Mouse (Mus musculus) forebrain, postnatal 0 days (tissue): ENCODE data around the gene Ccdc87. TPM values are rescaled to one million over a fixed set of nuclear protein-coding genes. Genes with fewer than 3 reads are reported as not detected.
A peak's percentile ranks its signal among the peaks of the same experiment; 100 is the strongest.

Experiments used
- ATAC-seq: fragments of 200-750 bp; cut with Nextera tagmentation; 2 replicates; pipeline ENCODE4 v1.8.0; 2017; ENCODE audit warnings: mild to moderate bottlenecking, moderate library complexity
- DNase-seq: peaks from one replicate; pipeline ENCODE4 v3.0.0-alpha.2; 2015
- H3K27ac ChIP-seq: fragments of 300-500 bp; sonication (generic); 2 replicates; pipeline ENCODE4 v1.5.1; 2014; ENCODE audit warnings: low read depth, mild to moderate bottlenecking, antibody characterized with exemption, low read length, moderate library complexity, mixed read lengths
- H3K27me3 ChIP-seq: fragments of 300-500 bp; sonication (generic); 2 replicates; pipeline ENCODE4 v1.6.1; 2014; ENCODE audit warnings: mild to moderate bottlenecking, low read length, mixed read lengths; ENCODE audit not compliant: insufficient read depth
- H3K36me3 ChIP-seq: fragments of 300-500 bp; sonication (generic); 2 replicates; pipeline ENCODE4 v1.6.1; 2014; ENCODE audit warnings: mild to moderate bottlenecking, moderate library complexity; ENCODE audit not compliant: insufficient read depth
- H3K4me1 ChIP-seq: fragments of 300-500 bp; sonication (generic); 2 replicates; pipeline ENCODE4 v1.6.1; 2014; ENCODE audit warnings: antibody characterized with exemption; ENCODE audit not compliant: insufficient read depth
- H3K4me2 ChIP-seq: fragments of 300-500 bp; sonication (generic); 2 replicates; pipeline ENCODE4 v1.6.1; 2014; ENCODE audit warnings: low read depth, mild to moderate bottlenecking, moderate library complexity
- H3K4me3 ChIP-seq: fragments of 300-500 bp; sonication (generic); 2 replicates; pipeline ENCODE4 v1.5.1; 2014; ENCODE audit warnings: low read depth, low read length, mixed read lengths
- H3K9ac ChIP-seq: fragments of 300-500 bp; sonication (generic); 2 replicates; pipeline ENCODE4 v1.6.1; 2014; ENCODE audit warnings: mild to moderate bottlenecking
- H3K9me3 ChIP-seq: fragments of 300-500 bp; sonication (generic); 2 replicates; pipeline ENCODE4 v1.6.1; 2016; ENCODE audit warnings: low read length
- CTCF ChIP-seq: sonication (generic); IDR thresholded peaks from 2 replicates; pipeline ENCODE4 v1.5.1; 2016; ENCODE audit warnings: antibody characterized with exemption, control low read depth, low read depth
- WGBS: fragments of 180-500 bp; shearing (Covaris S2); extraction: QIAGEN DNeasy Blood & Tissue Kit; methylation state at CpG from one replicate; pipeline ENCODE4 v1.1.7; 2014; 5-methylcytosine and 5-hydroxymethylcytosine counted together
- polyA plus RNA-seq: library from polyadenylated mRNA; unstranded; fragments of >200 nt; fragmentation: Nextera tagmentation; extraction: Ambion mirVana; gene quantifications from 2 replicates; pipeline ENCODE4 v1.2.1, GENCODE M21; 2015
- total RNA-seq: library from RNA; depleted of rRNA; stranded (reverse); fragments of >200 nt; gene quantifications from 2 replicates; pipeline ENCODE4 v1.2.3, GENCODE M21; 2014

Ccdc87 gene
- total and polyA plus RNA-seq, 2 experiments from 2014 or later = 1.1 to 1.2 TPM

GRCm38 (mm10) chr19:4838526-4839140, 533 bp upstream of the Ccdc87 start:
- peak overlapping the region; percentile 96 for H3K4me2 ChIP-seq
- H3K4me3 ChIP-seq = peak overlapping the region; percentile 57
- H3K9me3 ChIP-seq = no peaks in the 10 kb centered on the region
- WGBS = 28% methylated on average over 10 of the region's 10 CpGs
- 0 out of 2 replicates have a peak, but pooled peaks cover 8% of the 10 kb centered on the region for H3K4me1 ChIP-seq
- DNase-seq = no peak
- H3K36me3 ChIP-seq = no peaks in the 10 kb centered on the region
- no peak for TF ChIP-seq CTCF
- peaks cover 7% of the 10 kb centered on the region; the same call in 1 of the 2 replicates for H3K27me3 ChIP-seq
- H3K9ac ChIP-seq = peak overlapping the region; percentile 56
- H3K27ac ChIP-seq = no peak overlapping the region
- no peak for ATAC-seq

- H3K4me2 ChIP-seq = no peak overlapping the region
- H3K36me3 ChIP-seq = no peaks in the 10 kb centered on the region
- peaks cover 7% of the 10 kb centered on the region; the same call in 1 of the 2 replicates for H3K27me3 ChIP-seq
- H3K27ac ChIP-seq = no peak overlapping the region
- DNase-seq (no peak), ATAC-seq (no peak)
- H3K9ac ChIP-seq = no peak overlapping the region
- 87% methylated on average over 9 of the region's 9 CpGs for WGBS
- H3K4me1 ChIP-seq = 0 out of 2 replicates have a peak, but pooled peaks cover 8% of the 10 kb centered on the region
- no peak overlapping the region for H3K4me3 ChIP-seq
- no peaks in the 10 kb centered on the region for H3K9me3 ChIP-seq
- TF ChIP-seq CTCF = no peak
Observed at GRCm38 (mm10) chr19:4840848-4841247, 1.7 kb downstream of the Ccdc87 start.

- Histone ChIP-seq H3K4me3 (no peak overlapping the region), H3K9ac (no peak overlapping the region), H3K4me1 (0 out of 2 replicates have a peak, but pooled peaks cover 8% of the 10 kb centered on the region), H3K4me2 (no peak overlapping the region), H3K9me3 (no peaks in the 10 kb centered on the region), H3K27me3 (peaks cover 7% of the 10 kb centered on the region; the same call in 1 of the 2 replicates), H3K36me3 (no peaks in the 10 kb centered on the region), H3K27ac (no peak overlapping the region)
- ATAC-seq = no peak
- no peak for TF ChIP-seq CTCF
- 76% methylated on average over 2 of the region's 2 CpGs for WGBS
- no peak for DNase-seq
Observed at GRCm38 (mm10) chr19:4842611-4843010, 3.4 kb downstream of the Ccdc87 start.

GRCm38 (mm10) chr19:4845846-4846245, 6.7 kb downstream of the Ccdc87 start:
- ATAC-seq (no peak), DNase-seq (no peak)
- Histone ChIP-seq H3K9ac (no peak overlapping the region), H3K9me3 (no peaks in the 10 kb centered on the region), H3K4me3 (no peak overlapping the region), H3K36me3 (no peaks in the 10 kb centered on the region), H3K27me3 (no peaks in the 10 kb centered on the region), H3K4me1 (no peaks in the 10 kb centered on the region), H3K27ac (no peak overlapping the region), H3K4me2 (no peak overlapping the region)
- no peak for TF ChIP-seq CTCF
- 74% methylated on average over 2 of the region's 2 CpGs for whole genome bisulfite sequencing

GRCm38 (mm10) chr19:4847490-4847889, 8.3 kb downstream of the Ccdc87 start:
- DNase-seq (peak; percentile 14), ATAC-seq (no peak)
- Histone ChIP-seq H3K9me3 (no peaks in the 10 kb centered on the region), H3K4me1 (no peaks in the 10 kb centered on the region), H3K4me2 (no peak overlapping the region), H3K27me3 (no peaks in the 10 kb centered on the region), H3K27ac (no peak overlapping the region), H3K9ac (no peak overlapping the region), H3K36me3 (no peaks in the 10 kb centered on the region), H3K4me3 (no peak overlapping the region)
- 34% methylated on average over 7 of the region's 7 CpGs for WGBS
- TF ChIP-seq CTCF = peak; percentile 59

GRCm38 (mm10) chr19:4849800-4850199, 10.6 kb downstream of the Ccdc87 start:
- Histone ChIP-seq H3K9me3 (no peaks in the 10 kb centered on the region), H3K4me1 (peaks cover 4% of the 10 kb centered on the region; the same call in 1 of the 2 replicates), H3K36me3 (no peaks in the 10 kb centered on the region), H3K9ac (no peak overlapping the region), H3K4me2 (no peak overlapping the region), H3K4me3 (no peak overlapping the region), H3K27ac (no peak overlapping the region), H3K27me3 (no peaks in the 10 kb centered on the region)
- DNase-seq = no peak
- WGBS = 74% methylated on average over 4 of the region's 4 CpGs
- no peak for ATAC-seq
- TF ChIP-seq CTCF = no peak

- DNase-seq (no peak), ATAC-seq (no peak)
- no peak overlapping the region for H3K9ac ChIP-seq
- no peak overlapping the region for H3K27ac ChIP-seq
- H3K4me2 ChIP-seq = no peak overlapping the region
- no peak overlapping the region for H3K4me3 ChIP-seq
- H3K9me3 ChIP-seq = no peaks in the 10 kb centered on the region
- peaks cover 4% of the 10 kb centered on the region; the same call in 1 of the 2 replicates for H3K4me1 ChIP-seq
- no peak for TF ChIP-seq CTCF
- H3K27me3 ChIP-seq = no peaks in the 10 kb centered on the region
- 30% methylated on average over 5 of the region's 5 CpGs for WGBS
- H3K36me3 ChIP-seq = no peaks in the 10 kb centered on the region
Observed at GRCm38 (mm10) chr19:4850281-4850680, 11.1 kb downstream of the Ccdc87 start.
